Mouse (Mus musculus) layer of hippocampus, adult 2 months (tissue): ENCODE results near the gene Tnrc6c. TPM values are rescaled to one million over a fixed set of nuclear protein-coding genes. Genes with fewer than 3 reads are reported as not detected.

ENCODE experiments used
- DNase-seq, 2 experiments: peaks; one replicate each; pipeline ENCODE4 v3.0.0; 2022; ENCODE audit warnings: low spot score in 2 of 2
- H3K27ac ChIP-seq: fragments of 200-600 bp; 2 replicates; pipeline ENCODE4 v1.8.1; 2022
- H3K4me3 ChIP-seq: fragments of 200-600 bp; 2 replicates; pipeline ENCODE4 v1.8.1; 2022; ENCODE audit warnings: mild to moderate bottlenecking
- CTCF ChIP-seq: fragments of 200-600 bp; conservative IDR thresholded peaks from 2 replicates; pipeline ENCODE4 v1.8.1; 2022; ENCODE audit warnings: antibody characterized with exemption, mild to moderate bottlenecking, moderate library complexity
- total RNA-seq, 2 experiments: library from RNA; stranded (reverse); gene quantifications; 2 replicates each; pipeline ENCODE4 v1.2.3; 2021

Gene Tnrc6c
- total RNA-seq, 2 experiments from 2014 or later, result 74.7 to 82.1 TPM

GRCm38 (mm10) chr11:117776085-117776792 is 122.2 kb downstream of the Tnrc6c start:
- H3K27ac ChIP-seq, result no peak overlapping the region
- DNase-seq, result no peak
- no peak overlapping the region for H3K4me3 ChIP-seq
- no peak for TF ChIP-seq CTCF

GRCm38 (mm10) chr11:117777111-117777510 is 123.0 kb downstream of the Tnrc6c start:
- DNase-seq, result no peak
- TF ChIP-seq CTCF, result no peak
- H3K4me3 ChIP-seq, result no peak overlapping the region
- no peak overlapping the region for H3K27ac ChIP-seq

GRCm38 (mm10) chr11:117778031-117778430 is 123.9 kb downstream of the Tnrc6c start:
- no peak overlapping the region for H3K4me3 ChIP-seq
- no peak overlapping the region; the same call in 1 of the 2 replicates for H3K27ac ChIP-seq
- DNase-seq, result no peak
- no peak for TF ChIP-seq CTCF

- peak overlapping the region; percentile 50 for H3K4me3 ChIP-seq
- no peak for TF ChIP-seq CTCF
- DNase-seq, result no peak
- H3K27ac ChIP-seq, result peak overlapping the region; percentile 89
Observed at GRCm38 (mm10) chr11:117778851-117779433, 124.9 kb downstream of the Tnrc6c start.

- DNase-seq, result no peak
- peak overlapping the region; percentile 50 for H3K4me3 ChIP-seq
- H3K27ac ChIP-seq, result peak overlapping the region; percentile 89
- no peak for TF ChIP-seq CTCF
Observed at GRCm38 (mm10) chr11:117779434-117780198, 125.5 kb downstream of the Tnrc6c start.

- H3K27ac ChIP-seq, result peak overlapping the region; percentile 89
Observed at GRCm38 (mm10) chr11:117780199-117780515, 126.1 kb downstream of the Tnrc6c start.

DNA sequence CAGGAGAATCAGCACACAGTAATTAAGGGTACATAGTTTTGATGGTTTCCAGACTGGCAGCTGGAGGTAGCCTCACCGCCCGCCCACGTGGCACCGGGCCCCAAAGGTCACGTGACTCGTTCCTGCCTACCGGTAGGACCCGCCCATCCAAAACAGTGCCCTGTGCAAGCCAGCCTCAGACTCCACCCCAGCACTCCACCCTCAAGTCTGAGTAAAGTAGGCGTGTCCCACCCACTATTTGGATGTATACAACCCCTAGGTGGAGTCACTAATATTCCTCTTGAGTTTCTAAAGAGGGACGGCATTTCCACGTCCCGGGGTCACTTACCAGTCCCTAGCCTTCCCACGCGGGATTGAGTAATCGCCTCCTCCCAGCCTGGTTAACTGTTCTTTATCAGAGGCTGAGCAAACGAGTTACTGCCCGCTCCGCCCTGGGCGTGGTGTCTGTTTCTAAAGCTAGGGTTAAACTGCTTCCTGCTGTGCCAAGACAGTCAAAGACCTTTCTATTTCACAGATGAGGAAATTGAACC is 126.6 kb downstream of the Tnrc6c start:
- TF ChIP-seq CTCF, result peak; percentile 26
- Histone ChIP-seq H3K4me3 (peak overlapping the region; percentile 50), H3K27ac (peak overlapping the region; percentile 89)
- DNase-seq, result no peak

More at GRCm38 (mm10) chr11:117780199-117780515, 126.1 kb downstream of the Tnrc6c start:
- DNase-seq, result no peak
- peak overlapping the region; percentile 50 for H3K4me3 ChIP-seq
- TF ChIP-seq CTCF, result no peak

DNA sequence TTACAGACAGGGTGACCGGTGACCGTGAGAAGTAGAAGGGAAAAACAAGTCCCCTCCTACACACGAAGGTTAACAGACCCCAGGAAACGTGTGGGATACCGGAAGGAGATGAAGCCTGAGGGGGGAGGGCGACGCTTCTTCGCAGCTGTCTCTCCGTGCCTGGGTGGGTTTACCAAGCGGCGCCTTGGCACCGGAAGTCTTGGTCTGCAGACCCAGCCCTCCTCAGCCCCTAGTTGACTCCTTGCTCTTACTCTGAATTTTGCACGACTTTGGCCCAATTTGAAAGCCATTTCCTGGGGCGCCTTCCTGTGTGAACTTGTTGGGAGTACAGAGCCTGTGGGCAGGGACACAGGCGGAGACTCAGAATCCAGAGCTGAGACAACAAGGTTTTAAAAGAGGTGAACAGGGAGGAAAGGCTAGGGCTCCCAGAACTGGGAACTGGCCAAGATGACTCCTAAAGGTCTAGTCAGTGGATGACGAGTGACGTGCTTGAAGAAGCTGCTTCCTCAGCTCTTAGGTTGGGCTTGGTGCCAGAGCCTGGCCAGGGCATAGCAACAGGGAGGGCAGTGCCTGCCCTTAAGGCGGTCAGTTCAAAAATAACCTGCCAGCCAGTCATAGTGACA is 127.2 kb downstream of the Tnrc6c start:
- Histone ChIP-seq H3K27ac (peak overlapping the region; percentile 89; the same call in 1 of the 2 replicates), H3K4me3 (no peak overlapping the region; the same call in 1 of the 2 replicates)
- no peak for DNase-seq
- no peak for TF ChIP-seq CTCF

DNA sequence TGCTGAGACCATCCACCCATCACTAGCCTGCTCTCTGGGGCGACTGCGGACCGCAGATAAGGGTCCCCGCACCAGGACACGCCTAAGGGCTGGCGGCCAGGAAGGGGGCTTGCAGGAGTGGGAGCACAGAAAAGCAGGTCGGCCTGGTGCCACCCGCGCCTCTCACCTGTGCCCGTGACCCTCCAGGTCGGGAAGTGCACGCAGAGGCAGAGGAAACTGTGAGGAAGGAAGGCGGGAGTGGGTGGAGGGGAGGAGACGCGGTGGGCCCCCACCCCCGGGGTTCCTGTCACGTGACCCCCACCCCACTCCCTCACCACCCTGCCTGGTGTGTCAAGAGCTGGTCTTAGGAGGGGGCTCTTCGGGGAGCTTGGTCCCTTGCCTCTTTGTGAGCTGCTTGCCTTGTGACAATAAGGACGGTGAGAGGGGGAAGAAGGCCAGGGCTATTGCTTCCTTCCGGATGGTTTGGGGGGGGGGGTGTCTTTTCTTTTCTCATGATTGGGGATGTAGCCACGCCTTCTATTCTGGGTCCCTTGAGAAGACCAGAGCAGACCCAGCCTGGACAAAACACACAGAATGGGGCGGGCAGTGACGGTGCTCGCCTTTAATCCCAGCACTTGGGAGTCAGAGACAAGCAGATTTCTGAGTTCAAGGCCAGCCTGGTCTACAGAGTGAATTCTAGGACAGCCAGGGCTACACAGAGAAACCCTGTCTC is 128.1 kb downstream of the Tnrc6c start, which contains the start of the genes Tmc8 and Tmc6:
Gene Tmc8, plus strand, starts transcription at position 84 of the 712 bp plus-strand sequence.
Gene Tmc6, minus strand, starts transcription at position 206 of the 712 bp plus-strand sequence.
- Histone ChIP-seq H3K27ac (peak within 1 kb of the TSS; percentile 89), H3K4me3 (peak within 1 kb of the TSS; percentile 50)
- TF ChIP-seq CTCF, result no peak
- no peak for DNase-seq

GRCm38 (mm10) chr11:117782705-117783034 is 128.6 kb downstream of the Tnrc6c start:
- Histone ChIP-seq H3K27ac (peak overlapping the region; percentile 52), H3K4me3 (peak overlapping the region; percentile 43)
- DNase-seq, result no peak
- TF ChIP-seq CTCF, result no peak

DNA sequence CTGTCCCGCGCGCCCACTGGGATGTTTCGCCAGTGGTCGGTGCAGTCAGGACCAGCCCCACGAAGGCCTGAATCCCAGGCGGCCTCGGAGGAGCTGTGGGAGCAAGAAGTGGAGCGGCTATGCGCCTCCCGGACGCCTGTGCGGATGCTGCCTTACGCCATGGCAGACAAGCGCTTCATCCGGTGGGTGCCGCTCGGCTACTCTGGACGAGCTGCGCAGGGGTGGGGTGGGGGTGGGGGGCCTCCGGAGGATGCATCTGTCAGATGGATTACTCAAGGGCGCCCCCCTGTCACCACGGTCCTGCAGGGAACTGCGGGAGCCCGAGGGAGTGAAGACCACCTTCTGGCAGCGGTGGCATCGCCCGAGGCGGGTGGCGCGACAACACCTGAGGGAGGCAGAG is 129.0 kb downstream of the Tnrc6c start:
- Histone ChIP-seq H3K27ac (peak overlapping the region; percentile 52), H3K4me3 (peak overlapping the region; percentile 43)
- no peak for DNase-seq
- peak; percentile 91 for TF ChIP-seq CTCF

- Histone ChIP-seq H3K27ac (no peak overlapping the region), H3K4me3 (no peak overlapping the region)
- DNase-seq, result no peak
- no peak for TF ChIP-seq CTCF
Observed at GRCm38 (mm10) chr11:117783683-117784309, 129.7 kb downstream of the Tnrc6c start.
